Mouse (Mus musculus) liver, embryonic 14.5 days (tissue): ENCODE data around the gene Utrn.

Source experiments
- CTCF ChIP-seq: IDR thresholded peaks from 2 replicates; pipeline ENCODE4 v1.5.1; 2016; ENCODE audit warnings: antibody characterized with exemption, low read depth, control low read depth
- EP300 ChIP-seq: IDR thresholded peaks from 2 replicates; pipeline ENCODE4 v1.6.1; 2016; ENCODE audit warnings: antibody characterized with exemption, low read depth

- TF ChIP-seq CTCF = no peak
- TF ChIP-seq EP300 = no peak
Measured at GRCm38 (mm10) chr10:12773178-12773577, 96.0 kb downstream of the Utrn start.
